8 mouse cellular contexts compared by ENCODE assay signal in the genomic region with DNA sequence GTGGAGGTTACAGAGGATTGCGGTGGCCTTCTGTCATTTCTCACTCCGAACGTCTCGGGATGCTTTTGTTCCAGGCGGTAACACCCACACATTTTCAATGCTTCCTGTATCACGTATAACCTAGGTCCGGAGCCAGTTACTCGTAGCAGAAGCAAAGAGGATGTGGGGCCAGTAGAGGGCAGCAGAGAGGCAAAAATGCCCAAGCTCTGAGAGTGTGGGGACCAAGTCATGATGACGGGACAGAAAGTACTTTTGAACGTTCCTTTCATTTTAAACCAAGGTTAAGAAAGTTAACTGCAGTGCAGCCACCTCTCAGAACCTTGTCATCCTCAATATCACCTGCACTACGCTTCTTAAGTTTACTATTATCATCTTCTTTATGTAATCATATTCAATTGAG.
DNase-seq lines count a peak whose midpoint lies in the region; ATAC-seq and TF ChIP-seq lines count a peak whose summit lies in the region.

No protein-coding gene starts in this region.

- peak; percentile 88 to 94 (median 90) for TF ChIP-seq CTCF in MEL (IDR thresholded peaks at IDR 0.05 in 2 of 3, conservative IDR thresholded peaks at IDR 0.05 in 1 of 3; ENCODE audit: control insufficient read depth in 1 of 3, insufficient read depth in 1 of 3, low read depth in 2 of 3, low read length in 3 of 3, poor library complexity in 1 of 3, severe bottlenecking in 1 of 3)

- DNase-seq in MEL (ENCODE audit: low read depth, low spot score), result peak; percentile 97
- peak; percentile 93 for DNase-seq in cerebellum, adult 8-10 months
- peak; percentile 95 for DNase-seq in forelimb bud, embryonic 11.5 days (ENCODE audit: low read depth, low spot score)
- peak; percentile 83 for DNase-seq in layer of hippocampus, adult 9-10 months (ENCODE audit: low spot score)
- peak; percentile 84 for DNase-seq in ovary, postnatal 10 days (ENCODE audit: low spot score)
- DNase-seq in thymus, postnatal 10 days (ENCODE audit: low spot score in 2 of 2), result peak; percentile 90 to 95

- H3K4me3 ChIP-seq in MEL (ENCODE audit: control insufficient read depth in 1 of 2, insufficient read depth in 1 of 2, low read depth in 2 of 2, low read length in 2 of 2), result peak overlapping the region; percentile 46 to 47
- H3K4me3 ChIP-seq in lung, embryonic 16.5 days (ENCODE audit: low read length), result peak overlapping the region; percentile 29

- peak overlapping the region; percentile 50 for H3K27ac ChIP-seq in MEL (ENCODE audit: control insufficient read depth, low read depth, low read length)
- no peak overlapping the region for H3K27ac ChIP-seq in lung, embryonic 16.5 days (ENCODE audit: low read length)

- H3K9ac ChIP-seq in MEL (ENCODE audit: control insufficient read depth, low read depth, low read length, poor library complexity, severe bottlenecking), result peak overlapping the region; percentile 45
- peak overlapping the region; percentile 50; the same call in 1 of the 2 replicates for H3K9ac ChIP-seq in lung, embryonic 16.5 days (ENCODE audit: low read length)

- no peak; a peak in 1 of 4 replicates for TF ChIP-seq POLR2A in MEL (IDR thresholded peaks at IDR 0.05; ENCODE audit: control insufficient read depth in 1 of 2, insufficient read depth in 1 of 2, low read depth in 1 of 2, low read length in 2 of 2, poor library complexity in 1 of 2)

- WGBS in lung, embryonic 16.5 days, result 1% methylated on average over 11 of the region's 11 CpGs

- peak; percentile 98 for ATAC-seq in hematopoietic stem cell, adult 5-6 weeks (replicated peaks in 1 of 2; ENCODE audit: insufficient read depth in 1 of 2, low FRiP score in 2 of 2, low TSS enrichment in 1 of 2, low read depth in 1 of 2, poor library complexity in 2 of 2, severe bottlenecking in 2 of 2)
- peak; percentile 97 for ATAC-seq in lung, embryonic 16.5 days (ENCODE audit: low read depth)

- peaks cover 7 to 8% of the 10 kb centered on the region in 2 experiments for H3K4me1 ChIP-seq in MEL (ENCODE audit: control insufficient read depth in 1 of 2, insufficient read depth in 2 of 2, low read length in 2 of 2)
- H3K4me1 ChIP-seq in lung, embryonic 16.5 days (replicated peaks; ENCODE audit: control insufficient read depth, insufficient read depth, low read length), result peaks cover 5% of the 10 kb centered on the region; the same call in 1 of the 2 replicates

- TF ChIP-seq EP300 in MEL (IDR thresholded peaks at IDR 0.05; ENCODE audit: low read depth in 1 of 2, low read length in 2 of 2), result peak in 1 of 2 experiments; percentile 37; a peak in 1 of 4 replicates

- no peaks in the 10 kb centered on the region for H3K27me3 ChIP-seq in MEL (ENCODE audit: control insufficient read depth in 1 of 2, insufficient read depth in 2 of 2, low read length in 2 of 2)
- no peaks in the 10 kb centered on the region for H3K27me3 ChIP-seq in lung, embryonic 16.5 days (ENCODE audit: control insufficient read depth, insufficient read depth, low read depth, low read length)

- TF ChIP-seq RAD21 in MEL (IDR thresholded peaks at IDR 0.05; ENCODE audit: low read depth, low read length), result peak; percentile 88

- H3K4me2 ChIP-seq in lung, embryonic 16.5 days (ENCODE audit: low read depth, low read length), result peak overlapping the region; percentile 56

- peaks cover 13 to 24% of the 10 kb centered on the region in 2 experiments for H3K36me3 ChIP-seq in MEL (ENCODE audit: control insufficient read depth in 1 of 2, insufficient read depth in 2 of 2, low read length in 2 of 2)
- no peaks in the 10 kb centered on the region for H3K36me3 ChIP-seq in lung, embryonic 16.5 days (ENCODE audit: control insufficient read depth, insufficient read depth, low read length)

- no peaks in the 10 kb centered on the region for H3K9me3 ChIP-seq in MEL (replicated peaks; ENCODE audit: insufficient read depth, low read length)
- no peaks in the 10 kb centered on the region for H3K9me3 ChIP-seq in lung, embryonic 16.5 days (ENCODE audit: control insufficient read depth, low read length)

- no peaks in the 10 kb centered on the region for H3K79me2 ChIP-seq in MEL (ENCODE audit: control insufficient read depth, insufficient read depth, low read length, poor library complexity)

TF ChIP-seq in MEL, 35 proteins besides CTCF, POLR2A, EP300 and RAD21:
- TF ChIP-seq ZC3H11A (IDR thresholded peaks at IDR 0.05; ENCODE audit: low read depth, low read length) (peak; percentile 71), MYB (IDR thresholded peaks at IDR 0.05; ENCODE audit: low read depth, low read length) (no peak), ETS1 (IDR thresholded peaks at IDR 0.05; ENCODE audit: low read depth, low read length) (peak; percentile 45), ZNF384 (IDR thresholded peaks at IDR 0.05; ENCODE audit: low read depth, low read length) (0 out of 2 replicates have a peak, but pooled peaks have one; percentile 26), E2F4 (IDR thresholded peaks at IDR 0.05; ENCODE audit: borderline replicate concordance, low read depth, low read length) (no peak), SMC3 (IDR thresholded peaks at IDR 0.05; ENCODE audit: low read depth, low read length) (peak; percentile 88), ELF1 (IDR thresholded peaks at IDR 0.05; ENCODE audit: low read depth, low read length) (0 out of 2 replicates have a peak, but pooled peaks have one; percentile 52), GABPA (IDR thresholded peaks at IDR 0.05; ENCODE audit: low read depth, low read length) (peak; percentile 96), SIN3A (IDR thresholded peaks at IDR 0.05; ENCODE audit: low read length) (peak; percentile 20; the same call in 1 of the 2 replicates), MYC (IDR thresholded peaks at IDR 0.05; ENCODE audit: low read depth, low read length) (no peak), TCF12 (IDR thresholded peaks at IDR 0.05; ENCODE audit: low read depth, low read length) (0 out of 2 replicates have a peak, but pooled peaks have one; percentile 29), JUND (IDR thresholded peaks at IDR 0.05; ENCODE audit: low read depth, low read length) (peak; percentile 52; the same call in 1 of the 2 replicates), USF2 (IDR thresholded peaks at IDR 0.05; ENCODE audit: borderline replicate concordance in 1 of 2, insufficient read depth in 1 of 2, low read depth in 1 of 2, low read length in 2 of 2) (no peak), MEF2A (IDR thresholded peaks at IDR 0.05; ENCODE audit: extremely low read depth, insufficient replicate concordance, low read depth, low read length, poor library complexity, severe bottlenecking) (no peak), CHD2 (IDR thresholded peaks at IDR 0.05; ENCODE audit: low read length) (no peak)
